ENCODE assay signal across 17 mouse cellular contexts in the genomic region with DNA sequence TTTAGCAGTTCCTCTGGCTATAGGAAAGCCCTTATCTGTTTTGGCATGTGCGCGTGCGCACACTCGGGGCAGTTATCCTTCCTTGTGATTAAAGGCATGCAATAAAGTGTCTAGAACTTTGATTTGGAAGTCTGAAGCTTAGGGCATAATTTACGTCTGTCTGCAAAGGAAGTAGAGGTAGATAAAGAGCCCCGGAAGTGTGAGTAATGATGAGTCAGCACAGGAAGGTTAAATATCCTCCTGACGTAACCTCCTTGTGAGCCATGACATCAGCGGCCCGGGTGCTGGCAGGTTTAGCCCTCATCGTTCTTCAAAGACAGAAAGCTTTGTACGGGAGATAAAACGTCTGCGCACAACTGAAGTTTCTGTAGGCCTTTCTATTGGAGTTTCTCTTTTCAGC.
DNase-seq lines count a peak whose midpoint lies in the region; ATAC-seq lines count a peak whose summit lies in the region.
"Had no signal": no experiment of that assay in that cellular context is flagged by ENCODE, and none has a peak within 500 bp of the region (broad histone marks: within the 10 kb centered on the region; RNA-seq: fewer than 3 reads in every experiment).

No protein-coding gene starts in this region.

- 47% methylated on average over 13 of the region's 13 CpGs for WGBS in liver, embryonic 13.5 days (ENCODE audit: insufficient replicate concordance)
- 51% methylated on average over 13 of the region's 13 CpGs for WGBS in liver, embryonic 11.5 days
- WGBS in hindbrain, embryonic 12.5 days, result 95% methylated on average over 13 of the region's 13 CpGs

- H3K9ac ChIP-seq in liver, embryonic 13.5 days, result no peak overlapping the region
- no peak overlapping the region for H3K9ac ChIP-seq in liver, embryonic 11.5 days (ENCODE audit: low read depth, low read length)
- no peak overlapping the region for H3K9ac ChIP-seq in hindbrain, embryonic 12.5 days
- H3K9ac ChIP-seq: embryonic facial prominence, embryonic 12.5 days had no signal

- H3K36me3 ChIP-seq in liver, embryonic 13.5 days, result peaks cover 4% of the 10 kb centered on the region
- peaks cover 3% of the 10 kb centered on the region; the same call in 1 of the 2 replicates for H3K36me3 ChIP-seq in liver, embryonic 11.5 days (ENCODE audit: control insufficient read depth, insufficient read depth, low read length)
- H3K36me3 ChIP-seq in hindbrain, embryonic 12.5 days, result peaks cover 74% of the 10 kb centered on the region

- DNase-seq in liver, embryonic 13.5 days, result peak; percentile 10
- no peak for DNase-seq in liver, embryonic 11.5 days (ENCODE audit: low spot score)
- peak; percentile 29 for DNase-seq in MN1 (ENCODE audit: low spot score)
- DNase-seq in c-Kit-positive CD71-positive TER-119-negative erythroid progenitor cells, embryonic 14.5 days (ENCODE audit: low read depth), result peak; percentile 11
- DNase-seq in thymus, postnatal 14 days, result peak; percentile 29
- DNase-seq in urinary bladder, postnatal 14 days (ENCODE audit: low spot score), result no peak
- no peak for DNase-seq in lung, postnatal 14 days
- DNase-seq: cerebellum, postnatal 36 days; gastrocnemius, postnatal 36 days; kidney, adult 11 months; kidney, postnatal 10 days; liver had no signal

- H3K4me2 ChIP-seq in liver, embryonic 13.5 days, result no peak overlapping the region
- no peak overlapping the region for H3K4me2 ChIP-seq in liver, embryonic 11.5 days
- H3K4me2 ChIP-seq in hindbrain, embryonic 12.5 days (replicated peaks), result no peak overlapping the region
- H3K4me2 ChIP-seq: embryonic facial prominence, embryonic 12.5 days; heart, embryonic 11.5 days; midbrain, embryonic 11.5 days had no signal

- no peaks in the 10 kb centered on the region for H3K9me3 ChIP-seq in liver, embryonic 13.5 days (replicated peaks)
- H3K9me3 ChIP-seq in liver, embryonic 11.5 days (ENCODE audit: control insufficient read depth, low read length), result no peaks in the 10 kb centered on the region
- no peaks in the 10 kb centered on the region for H3K9me3 ChIP-seq in hindbrain, embryonic 12.5 days (replicated peaks)
- H3K9me3 ChIP-seq: embryonic facial prominence, embryonic 12.5 days had no signal

- no peak for ATAC-seq in liver, embryonic 13.5 days (ENCODE audit: low read depth)
- ATAC-seq in liver, embryonic 11.5 days (replicated peaks; ENCODE audit: low FRiP score), result no peak
- no peak for ATAC-seq in hindbrain, embryonic 12.5 days (ENCODE audit: low FRiP score)
- ATAC-seq: Patski had no signal

- no peaks in the 10 kb centered on the region for H3K27me3 ChIP-seq in liver, embryonic 13.5 days
- H3K27me3 ChIP-seq in liver, embryonic 11.5 days (replicated peaks; ENCODE audit: control insufficient read depth, insufficient read depth, low read length), result no peaks in the 10 kb centered on the region
- H3K27me3 ChIP-seq in hindbrain, embryonic 12.5 days, result no peaks in the 10 kb centered on the region
- H3K27me3 ChIP-seq: embryonic facial prominence, embryonic 12.5 days; Patski had no signal

- peaks cover 5% of the 10 kb centered on the region; the same call in 1 of the 2 replicates for H3K4me1 ChIP-seq in liver, embryonic 13.5 days (replicated peaks)
- H3K4me1 ChIP-seq in liver, embryonic 11.5 days (replicated peaks; ENCODE audit: control insufficient read depth, insufficient read depth, low read length), result no peaks in the 10 kb centered on the region
- no peaks in the 10 kb centered on the region for H3K4me1 ChIP-seq in hindbrain, embryonic 12.5 days
- H3K4me1 ChIP-seq: embryonic facial prominence, embryonic 12.5 days had no signal

- H3K4me3 ChIP-seq in liver, embryonic 13.5 days (replicated peaks), result no peak overlapping the region
- H3K4me3 ChIP-seq in liver, embryonic 11.5 days (ENCODE audit: low read depth, low read length), result no peak overlapping the region
- no peak overlapping the region for H3K4me3 ChIP-seq in hindbrain, embryonic 12.5 days
- H3K4me3 ChIP-seq: embryonic facial prominence, embryonic 12.5 days had no signal

- no peak overlapping the region for H3K27ac ChIP-seq in liver, embryonic 13.5 days
- H3K27ac ChIP-seq in liver, embryonic 11.5 days (ENCODE audit: low read depth, low read length), result no peak overlapping the region
- H3K27ac ChIP-seq in hindbrain, embryonic 12.5 days, result no peak overlapping the region
- H3K27ac ChIP-seq: embryonic facial prominence, embryonic 12.5 days had no signal

Comparison
In these comparisons a context has a peak if more than half of its experiments do, and no peak if none do; other contexts are left out.
1. DNase-seq: peak in liver, embryonic 13.5 days (single experiment), MN1 (single experiment), c-Kit-positive CD71-positive TER-119-negative erythroid progenitor cells, embryonic 14.5 days (single experiment) and thymus, postnatal 14 days (single experiment); none in liver, embryonic 11.5 days (single experiment), urinary bladder, postnatal 14 days (single experiment) and lung, postnatal 14 days (single experiment).